Mouse (Mus musculus) 416B (cell line): ENCODE data around the gene Ctbp1.

Source experiments
- DNase-seq: peaks from one replicate; pipeline ENCODE4 v3.0.0; 2011; ENCODE audit warnings: low read depth

Gene Ctbp1

GRCm38 (mm10) chr5:33274953-33275454 lies at the start of gene Ctbp1:
Ctbp1 (minus strand) TSS chr5:33274994.
- peak; percentile 93 for DNase-seq

DNA sequence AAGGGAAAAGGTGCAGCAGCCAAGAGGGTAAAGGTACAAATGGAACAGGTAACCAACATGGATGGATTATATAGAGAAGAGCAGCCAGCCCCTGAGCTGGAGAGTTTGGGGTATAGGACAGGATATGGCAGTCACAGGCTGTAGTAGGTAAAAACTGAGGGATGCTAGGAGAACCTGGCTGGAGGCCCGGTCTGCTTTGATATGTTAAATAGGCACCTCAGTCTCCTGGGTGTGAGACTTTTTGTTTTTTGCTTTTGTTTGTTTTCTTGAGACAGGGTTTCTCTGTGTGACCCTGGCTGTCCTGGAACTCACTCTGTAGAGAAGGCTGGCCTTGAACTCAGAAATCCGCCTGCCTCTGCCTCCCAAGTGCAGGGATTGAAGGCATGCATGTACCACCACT lies 49.7 kb upstream of the Ctbp1 start:
- no peak for DNase-seq

DNA sequence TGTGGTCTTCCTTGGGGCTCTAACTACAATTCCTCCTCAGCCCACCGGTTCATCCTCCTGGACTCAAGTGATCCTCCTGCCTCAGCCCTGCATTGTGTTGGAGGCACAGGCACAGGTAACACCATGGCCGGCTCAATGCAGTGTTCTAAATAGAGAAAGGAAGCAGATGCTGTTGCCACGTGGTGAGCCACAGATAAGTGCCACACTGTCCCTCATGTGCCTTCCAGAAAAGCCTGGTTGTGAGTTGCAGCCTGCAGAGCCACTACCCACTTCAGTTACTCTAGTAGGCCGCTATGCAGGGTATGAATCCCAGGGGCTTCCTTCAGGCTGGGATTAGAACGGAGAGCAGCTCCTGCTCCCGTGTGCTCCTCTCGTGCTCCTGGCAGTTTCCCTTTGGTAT lies 37.4 kb upstream of the Ctbp1 start:
- no peak for DNase-seq

DNA sequence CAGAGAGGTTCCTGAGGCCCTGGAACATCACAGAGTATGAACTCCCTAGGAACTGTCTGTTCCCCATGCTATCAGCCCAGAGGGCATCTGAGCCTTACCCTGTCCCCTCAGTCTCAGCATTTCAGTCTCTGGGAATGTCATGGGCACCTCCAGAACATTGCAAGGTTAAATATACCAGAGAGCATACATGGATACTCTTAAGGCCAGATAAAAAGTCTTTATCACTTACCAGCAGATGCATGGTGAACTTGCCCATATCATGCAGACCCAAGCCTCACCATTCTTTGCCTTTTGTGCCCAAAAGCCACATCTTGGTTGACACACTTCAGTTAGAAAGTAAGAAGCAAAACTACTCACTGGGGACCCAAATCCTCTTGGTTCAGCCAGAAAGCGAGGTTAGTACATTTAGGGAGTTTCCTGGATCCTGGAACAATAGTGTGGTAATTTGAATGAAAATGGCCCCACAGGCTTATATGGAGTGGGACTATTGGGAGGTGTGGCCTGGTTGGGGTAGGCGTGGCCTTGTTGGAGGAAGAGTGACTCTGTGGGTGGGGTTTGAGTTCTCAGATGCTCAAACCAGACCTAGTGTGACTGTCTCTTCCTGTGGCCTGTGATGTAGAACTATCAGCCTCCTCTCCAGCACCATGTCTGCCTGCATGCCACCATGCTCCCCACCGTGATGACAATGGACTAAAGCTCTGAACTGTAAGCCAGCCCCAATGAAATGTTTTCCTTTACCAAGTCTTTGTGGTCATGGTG lies 36.1 kb upstream of the Ctbp1 start:
- peak; percentile 13 for DNase-seq

- peak; percentile 26 for DNase-seq
These were observed 27.0 kb upstream of the Ctbp1 start for GRCm38 (mm10) chr5:33301801-33302200.

GRCm38 (mm10) chr5:33297164-33297563 lies 22.4 kb upstream of the Ctbp1 start:
- DNase-seq: peak; percentile 54

- DNase-seq: no peak
These were observed 19.1 kb upstream of the Ctbp1 start for GRCm38 (mm10) chr5:33293796-33294430.

GRCm38 (mm10) chr5:33283951-33284350 lies 9.2 kb upstream of the Ctbp1 start:
- no peak for DNase-seq

DNA sequence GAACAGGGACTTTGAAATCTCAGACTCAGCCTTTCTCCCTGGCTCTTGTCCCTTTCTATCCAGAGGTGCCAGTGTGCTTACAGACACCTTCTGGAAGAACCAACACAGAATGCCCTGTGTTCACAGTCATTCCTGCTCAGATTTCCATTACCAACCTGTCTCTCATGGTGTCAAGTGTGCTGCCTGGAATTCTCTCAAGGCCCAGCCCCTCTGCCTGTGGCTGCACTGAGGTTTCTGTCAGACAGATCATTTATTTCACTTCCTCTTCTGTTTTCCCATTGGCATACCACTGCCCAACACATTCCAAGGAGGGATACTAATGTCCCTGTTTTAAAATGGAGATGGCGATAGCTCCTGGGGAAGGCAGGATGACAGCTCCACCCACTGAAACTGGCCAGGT lies 6.6 kb upstream of the Ctbp1 start:
- no peak for DNase-seq

DNA sequence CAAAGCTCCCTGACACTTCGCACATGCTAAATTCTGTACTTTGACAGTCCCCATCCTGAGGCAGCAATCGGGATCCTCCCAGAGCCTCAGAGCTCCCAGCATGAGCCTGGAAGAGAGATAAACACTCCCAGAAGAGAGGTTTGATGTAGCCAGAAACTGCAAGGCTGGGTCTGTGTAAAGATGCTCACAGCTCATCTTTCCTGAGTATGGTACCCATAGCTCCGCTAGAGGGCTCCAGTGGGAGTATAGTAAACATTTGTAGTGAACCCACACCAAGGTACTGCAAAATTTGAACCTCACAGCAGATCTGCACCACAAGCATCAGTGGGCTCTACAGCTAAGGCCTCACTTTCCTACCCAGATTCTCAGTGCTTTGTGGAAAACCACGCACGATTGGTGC lies 4.2 kb upstream of the Ctbp1 start:
- peak; percentile 49 for DNase-seq

DNA sequence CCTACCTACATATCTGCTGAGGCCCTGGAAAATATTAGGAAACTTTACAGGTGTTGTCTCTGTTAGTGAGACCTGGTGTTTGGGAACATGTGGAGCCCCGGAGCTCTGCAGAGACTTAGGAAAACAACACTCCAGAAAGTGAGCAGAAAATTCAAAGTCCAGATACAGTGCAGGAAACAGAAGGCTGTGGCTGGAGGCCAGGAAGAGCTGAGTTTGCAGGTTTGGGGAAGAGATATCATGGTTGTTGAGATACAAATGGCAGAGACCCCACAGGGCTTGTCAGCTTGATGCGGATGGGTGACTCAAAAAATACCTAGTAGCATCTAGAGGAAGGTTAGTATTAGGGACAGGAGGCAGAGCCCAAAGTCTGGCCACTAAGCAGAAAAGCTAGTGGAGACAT lies 2.5 kb upstream of the Ctbp1 start:
- DNase-seq: no peak

- no peak for DNase-seq
These were observed 960 bp upstream of the Ctbp1 start for GRCm38 (mm10) chr5:33275754-33276153.

DNA sequence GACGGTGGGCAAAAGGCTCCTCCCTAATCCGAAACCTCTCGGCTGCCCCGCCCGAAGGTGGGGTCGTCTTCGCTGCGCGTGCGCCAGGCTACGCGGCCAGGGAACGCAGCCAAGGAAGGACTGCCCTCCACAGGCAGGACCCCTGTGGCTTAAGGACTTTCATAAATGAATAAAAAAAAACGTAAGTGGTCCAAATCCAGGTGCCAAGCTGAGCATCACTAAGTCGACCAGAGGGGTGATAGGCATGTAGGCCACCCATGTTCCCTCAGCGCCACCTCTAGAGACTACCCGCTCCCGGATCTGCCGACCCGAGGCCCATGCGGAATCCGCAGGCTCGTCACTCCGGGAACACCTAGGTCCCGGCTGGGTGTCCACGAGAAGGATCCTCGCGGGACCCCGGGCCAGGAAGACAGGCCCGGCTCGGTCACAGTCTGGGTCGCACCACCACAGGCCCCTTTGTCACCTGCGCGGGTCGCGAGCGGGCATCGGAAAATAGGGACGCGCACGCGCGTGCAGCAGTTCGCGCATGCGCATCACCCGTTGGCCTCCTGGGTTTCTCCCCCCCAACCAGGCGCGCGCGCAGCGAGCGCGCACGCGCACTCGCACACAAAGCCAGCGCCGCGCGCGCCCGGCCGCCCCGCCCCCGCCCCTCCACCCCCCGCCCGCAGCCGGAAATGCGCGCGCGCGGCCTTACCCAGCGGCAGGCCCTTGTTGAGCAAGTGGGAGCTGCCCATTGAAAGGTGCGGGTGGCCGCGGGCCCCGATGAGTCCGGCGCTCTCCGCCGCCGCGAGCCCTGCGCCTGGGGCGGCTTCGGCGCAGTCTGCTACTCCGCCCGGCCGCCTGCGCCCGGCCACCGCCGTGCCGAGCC lies 475 bp downstream of the Ctbp1 start:
- peak; percentile 90 for DNase-seq

GRCm38 (mm10) chr5:33273777-33274084 lies 1.1 kb downstream of the Ctbp1 start:
- DNase-seq: no peak

- DNase-seq: peak; percentile 63
These were observed 1.7 kb downstream of the Ctbp1 start for GRCm38 (mm10) chr5:33272845-33273776.

GRCm38 (mm10) chr5:33272146-33272545 lies 2.6 kb downstream of the Ctbp1 start:
- no peak for DNase-seq

GRCm38 (mm10) chr5:33270568-33270967 lies 4.2 kb downstream of the Ctbp1 start:
- DNase-seq: peak; percentile 81

DNA sequence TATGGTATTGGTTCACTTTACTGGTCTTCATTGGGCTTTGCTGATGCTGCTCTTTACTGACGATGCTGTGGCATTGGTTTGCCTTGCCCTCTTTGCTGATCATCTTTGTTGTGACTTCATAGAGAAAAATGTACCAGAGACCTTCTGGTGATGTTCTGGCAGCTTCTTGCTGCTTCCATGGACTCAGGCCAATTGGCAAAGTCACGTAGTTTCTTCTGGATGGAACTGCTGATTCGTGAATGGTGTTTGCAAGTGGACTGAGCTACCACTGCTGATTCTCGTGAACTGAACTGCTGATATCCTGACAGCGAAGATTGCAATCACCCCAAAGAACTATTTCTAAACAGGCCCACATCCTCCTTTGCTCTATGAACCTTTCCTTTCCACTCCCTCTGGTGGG lies 20.4 kb downstream of the Ctbp1 start:
- no peak for DNase-seq

DNA sequence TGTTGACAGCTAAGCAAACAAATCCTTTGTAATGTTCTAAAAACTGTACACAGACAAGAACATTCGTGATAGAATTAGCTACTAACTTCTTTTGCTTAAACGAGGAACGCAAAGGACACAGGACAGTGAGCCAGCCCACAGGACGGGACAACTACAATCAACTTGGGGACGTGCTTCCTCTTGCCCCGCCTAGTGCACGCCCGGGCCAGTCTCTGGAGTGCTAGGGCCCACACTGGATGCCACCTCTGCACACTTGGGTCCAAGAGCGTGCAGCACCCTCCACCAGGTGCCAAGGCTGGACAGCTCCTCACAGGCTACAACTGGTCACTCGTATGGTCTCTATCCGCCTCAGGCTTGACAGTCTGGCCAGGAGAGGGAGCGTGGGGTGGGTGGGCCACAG lies 26.6 kb downstream of the Ctbp1 start:
- DNase-seq: no peak

GRCm38 (mm10) chr5:33247387-33247786 lies 27.4 kb downstream of the Ctbp1 start:
- no peak for DNase-seq

- DNase-seq: no peak
These were observed 29.1 kb downstream of the Ctbp1 start for GRCm38 (mm10) chr5:33245701-33246100.
